Mouse (Mus musculus): ENCODE data around the gene Agbl3. TPM values are rescaled to one million over a fixed set of nuclear protein-coding genes. Genes with fewer than 3 reads are reported as not detected.

Gene Agbl3
- total RNA-seq, 4 experiments from 2014 or later: 1.0 to 2.1 (median 1.7) TPM

DNA sequence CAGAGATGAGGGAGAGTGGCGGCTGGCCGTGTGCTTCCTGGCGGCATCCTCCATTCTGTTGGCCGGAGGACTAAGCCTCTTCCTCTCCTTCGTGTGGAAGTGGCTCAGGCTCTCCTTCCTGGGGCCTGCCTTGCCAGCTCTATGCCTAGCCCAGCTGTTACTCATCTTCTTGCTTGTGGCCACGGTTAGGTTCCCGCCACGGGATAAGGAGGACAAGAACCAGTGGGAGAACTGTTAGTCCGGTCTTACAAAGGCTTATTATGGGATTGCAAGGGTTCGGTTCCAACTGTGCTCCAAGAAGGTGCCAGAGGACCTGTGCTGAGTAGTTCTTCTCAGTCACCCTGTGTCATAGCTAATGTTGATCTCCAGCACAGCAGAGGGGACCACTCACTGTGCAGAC, 92.6 kb downstream of the Agbl3 start:
- no peak for DNase-seq (ENCODE audit: low spot score in 2 of 2)

DNA sequence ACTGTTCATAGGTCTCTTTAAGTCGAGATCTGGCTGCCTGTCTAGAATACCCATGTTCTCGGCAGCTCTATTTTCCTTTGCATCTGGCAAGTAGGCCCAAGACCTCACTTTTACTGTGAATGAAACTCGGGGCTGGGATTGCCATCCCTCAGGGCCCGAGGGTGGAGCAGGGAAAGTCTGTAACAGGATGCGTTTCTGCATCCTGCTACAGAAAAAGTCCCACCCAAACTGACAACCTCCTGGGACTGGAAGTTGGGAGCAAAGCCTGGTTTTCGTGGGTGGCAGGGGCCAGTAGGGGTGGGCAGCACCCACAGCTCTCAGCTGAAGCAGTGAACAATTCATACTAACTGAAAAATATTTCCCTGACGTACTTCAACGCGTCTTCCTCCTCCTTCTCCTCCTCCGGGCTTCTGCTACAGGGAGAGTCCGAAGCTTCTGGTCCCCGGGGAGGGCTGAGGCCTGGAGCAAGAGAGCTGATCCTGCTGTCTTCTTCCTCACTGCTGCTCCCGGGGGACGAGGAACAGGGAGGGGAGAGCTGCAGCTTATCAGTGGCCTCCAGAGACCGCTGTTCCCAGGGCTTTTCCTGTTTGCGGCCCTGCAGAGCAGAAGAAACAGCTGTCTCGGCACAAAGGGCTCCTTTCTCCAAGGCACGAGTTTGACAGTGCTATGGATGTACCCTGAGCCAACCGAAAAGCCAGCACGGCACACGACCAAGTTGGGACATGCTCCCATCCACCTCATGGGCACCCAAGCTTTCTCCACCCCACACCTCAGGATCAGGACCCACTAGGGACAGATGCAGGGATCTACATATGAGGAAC, 94.1 kb downstream of the Agbl3 start:
- DNase-seq (ENCODE audit: low spot score in 2 of 2): peak; percentile 62 to 71

DNA sequence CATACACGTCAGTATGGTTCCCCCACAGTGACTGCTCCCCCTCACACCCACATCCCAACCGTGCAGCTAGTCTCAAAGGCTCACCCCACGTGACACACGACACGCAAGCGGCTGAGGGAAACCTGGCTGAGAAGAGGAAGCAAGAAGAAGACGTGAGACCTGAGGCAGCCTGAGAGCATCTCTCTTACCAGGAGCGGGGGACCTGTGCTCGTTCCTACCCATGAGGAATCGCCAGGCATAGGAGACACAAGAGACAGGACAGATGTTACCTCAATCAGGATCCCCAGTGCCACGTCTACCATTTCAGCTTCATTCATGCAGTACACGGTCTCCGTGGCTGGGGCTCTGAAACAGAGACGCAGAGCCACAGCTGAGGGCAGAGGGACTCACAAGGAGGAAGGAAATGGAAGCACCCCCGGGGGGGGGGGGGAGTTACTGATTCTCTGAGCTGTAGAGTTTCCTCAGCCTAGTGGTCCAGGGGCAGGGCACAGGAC, 95.1 kb downstream of the Agbl3 start:
- no peak for DNase-seq (ENCODE audit: low spot score in 2 of 2)

DNA sequence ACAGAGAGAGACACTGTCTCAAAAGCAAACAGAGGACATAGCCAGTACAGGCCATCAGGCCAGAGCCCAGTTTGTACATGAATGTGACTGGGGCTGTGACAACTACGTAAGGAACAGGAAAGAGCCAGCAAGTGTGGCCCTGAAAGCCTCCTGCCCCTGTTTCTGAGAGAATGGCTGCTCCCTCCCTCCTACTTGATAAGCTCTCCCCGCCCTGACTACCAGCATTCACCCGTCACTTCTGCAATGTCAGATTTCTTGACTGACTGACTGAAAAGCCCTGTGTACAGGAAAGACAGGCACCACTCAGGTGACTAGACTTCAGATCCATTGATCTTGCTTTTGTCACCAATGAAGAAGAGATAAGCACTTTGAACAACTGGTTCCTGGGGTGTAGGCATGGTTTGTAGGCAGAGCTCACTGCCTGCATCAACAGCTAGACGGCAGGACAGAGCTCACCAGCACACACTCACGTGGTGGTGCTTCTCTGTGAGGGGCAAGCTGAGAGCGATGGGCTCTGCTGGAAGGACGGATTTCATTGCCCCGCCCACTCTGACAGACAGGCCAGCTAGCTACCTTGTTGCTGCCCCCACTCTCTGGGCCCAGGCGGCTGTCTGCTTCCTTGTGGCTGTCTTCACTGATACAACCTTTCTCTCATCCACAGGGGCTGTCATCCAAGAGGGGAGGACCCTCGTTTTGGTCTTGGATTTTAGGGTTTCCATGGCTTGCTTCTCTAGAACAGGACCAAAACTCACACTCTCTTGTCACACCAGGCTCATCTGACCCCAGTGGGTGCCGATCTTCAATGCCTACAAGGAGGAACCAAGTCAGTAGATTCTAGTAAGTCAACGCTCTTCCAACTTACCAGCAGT, 96.0 kb downstream of the Agbl3 start:
- DNase-seq (ENCODE audit: low spot score in 2 of 2): no peak

DNA sequence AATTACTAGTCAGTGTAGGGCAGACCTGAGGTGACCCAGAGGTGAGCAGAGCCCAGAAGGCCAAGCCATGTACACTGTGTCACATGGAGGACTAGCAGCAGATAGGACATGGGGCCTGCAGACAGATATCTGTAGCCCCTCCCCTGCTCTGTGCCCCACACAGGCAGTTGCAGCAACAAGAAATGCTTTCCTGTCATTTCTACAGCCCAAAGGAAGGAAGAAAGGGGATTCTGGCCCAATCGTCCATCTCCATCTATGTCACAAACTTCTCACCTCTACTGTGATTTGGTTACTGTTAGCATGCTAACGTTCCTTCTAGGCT, 96.6 kb downstream of the Agbl3 start:
- DNase-seq (ENCODE audit: low spot score in 2 of 2): no peak

DNA sequence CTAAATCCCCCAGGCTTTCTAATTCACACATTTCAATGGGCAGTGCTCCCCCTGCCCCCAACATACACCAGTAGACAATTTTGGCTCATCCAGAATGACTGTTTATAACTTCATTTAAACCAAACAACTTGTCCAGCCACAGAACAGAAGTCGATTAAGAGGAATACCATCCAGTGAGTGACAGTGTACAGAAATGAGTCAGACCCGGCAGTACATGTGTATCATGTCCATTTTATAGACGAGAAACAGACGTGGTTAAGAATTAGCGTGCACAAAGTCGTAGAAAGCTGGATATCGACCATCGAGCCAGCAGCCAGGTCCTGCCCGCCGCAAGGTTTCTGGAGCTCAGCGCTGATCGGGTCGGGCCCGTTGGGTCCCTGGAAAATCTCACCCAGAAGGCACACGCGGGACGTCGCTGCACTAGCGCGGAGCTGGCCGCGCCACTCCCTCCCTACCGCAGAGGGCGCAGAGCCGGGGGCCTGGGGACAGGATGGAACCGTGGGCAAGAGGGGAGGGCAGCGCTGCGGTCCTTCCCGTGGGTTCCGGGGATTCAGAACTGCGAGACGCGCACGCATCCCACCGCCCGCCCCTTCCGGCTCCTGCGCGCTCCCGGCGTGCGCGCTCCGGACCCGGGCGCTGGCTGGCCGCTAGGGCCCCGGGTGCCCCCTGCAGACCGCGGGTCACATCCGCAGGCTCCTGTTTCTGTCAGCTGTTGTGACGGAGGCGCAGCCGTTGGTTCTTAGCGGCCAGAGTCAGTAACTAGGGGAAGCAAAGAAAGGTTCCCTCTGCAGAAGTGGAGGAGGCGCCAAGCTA, 97.5 kb downstream of the Agbl3 start, which contains the start of gene Cyren:
Gene Cyren (minus strand): TSS at position 552 of the 813 bp plus-strand sequence.
- peak; percentile 87 to 91 for DNase-seq (ENCODE audit: low spot score in 2 of 2)

DNA sequence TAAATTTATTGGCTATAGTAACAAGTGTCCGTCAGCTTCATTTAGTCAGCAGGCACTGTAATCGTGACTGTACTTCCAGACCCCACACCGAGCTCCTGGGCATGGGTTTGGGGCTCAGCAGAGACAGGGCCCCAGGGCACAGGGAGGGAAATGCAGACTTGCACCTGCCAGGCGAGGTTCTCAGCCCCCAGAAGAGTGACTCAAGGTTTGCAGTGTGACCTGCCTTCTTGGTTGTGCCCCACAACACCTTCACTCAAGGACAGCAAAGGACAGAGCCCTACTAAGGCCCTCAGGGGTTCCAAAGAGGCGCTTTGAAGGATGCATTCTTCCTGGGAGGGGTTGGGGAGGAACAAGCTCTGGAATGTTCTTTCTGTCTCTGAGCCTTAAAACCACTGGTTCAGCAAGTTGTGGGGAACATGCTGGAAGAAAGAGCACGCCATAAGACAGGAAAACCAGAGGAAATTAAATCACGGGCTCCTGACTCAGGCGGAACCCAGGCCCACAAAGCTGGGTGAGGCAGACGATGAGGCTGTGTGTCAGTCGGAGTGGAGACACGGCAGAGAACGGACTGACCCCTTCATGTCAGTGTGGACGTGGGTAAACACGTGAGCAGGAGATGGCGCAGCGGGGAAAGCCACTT, 99.0 kb downstream of the Agbl3 start:
- DNase-seq (ENCODE audit: low spot score in 2 of 2): no peak

DNA sequence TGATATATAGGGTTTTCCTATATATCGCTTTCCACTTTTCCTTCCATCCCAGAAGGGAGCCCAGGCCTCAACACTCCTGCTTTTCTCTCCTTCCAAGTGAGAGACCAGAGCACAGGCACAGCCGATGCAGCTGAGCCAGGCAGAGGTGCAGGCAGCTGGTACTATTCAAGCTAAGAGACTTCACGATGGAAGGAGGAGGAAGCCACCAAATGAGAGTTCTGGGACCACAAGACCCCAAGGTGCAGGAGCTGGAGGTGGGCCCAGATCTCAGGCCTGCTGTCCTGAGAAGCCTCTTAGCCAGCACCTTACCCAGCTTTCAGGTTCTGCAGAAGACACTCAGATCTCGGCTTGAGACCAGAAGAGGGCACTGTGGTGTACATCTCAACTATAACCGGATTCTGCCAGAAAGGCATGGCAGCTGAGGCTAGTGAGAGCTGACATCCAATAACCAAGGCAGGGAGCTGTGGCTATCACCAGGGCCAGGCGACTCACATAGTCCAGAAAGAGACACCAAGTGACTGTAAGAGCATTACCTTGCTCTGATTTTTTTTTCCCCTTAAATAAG, 99.8 kb downstream of the Agbl3 start:
- DNase-seq (ENCODE audit: low spot score in 2 of 2): no peak

DNA sequence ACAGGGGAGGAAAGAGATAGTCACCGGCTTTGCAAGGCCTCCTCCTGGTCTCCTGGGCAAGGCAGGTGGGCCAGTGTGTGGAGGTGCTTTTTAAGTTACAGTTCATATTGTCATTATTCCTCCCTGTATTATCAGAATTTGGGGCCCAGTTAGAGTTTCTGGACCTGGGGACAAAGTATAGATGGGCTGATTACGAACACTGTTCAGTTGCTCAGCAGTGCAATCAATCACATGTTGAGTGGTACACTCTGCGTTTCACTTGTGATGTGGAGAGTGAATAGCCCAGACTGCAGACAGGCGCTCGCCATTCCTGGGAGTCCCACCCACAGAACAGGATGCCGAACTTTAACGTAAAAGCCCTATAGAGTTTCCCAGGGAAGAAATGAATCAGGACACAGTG, 104.5 kb downstream of the Agbl3 start:
- no peak for DNase-seq (ENCODE audit: low spot score in 2 of 2)

DNA sequence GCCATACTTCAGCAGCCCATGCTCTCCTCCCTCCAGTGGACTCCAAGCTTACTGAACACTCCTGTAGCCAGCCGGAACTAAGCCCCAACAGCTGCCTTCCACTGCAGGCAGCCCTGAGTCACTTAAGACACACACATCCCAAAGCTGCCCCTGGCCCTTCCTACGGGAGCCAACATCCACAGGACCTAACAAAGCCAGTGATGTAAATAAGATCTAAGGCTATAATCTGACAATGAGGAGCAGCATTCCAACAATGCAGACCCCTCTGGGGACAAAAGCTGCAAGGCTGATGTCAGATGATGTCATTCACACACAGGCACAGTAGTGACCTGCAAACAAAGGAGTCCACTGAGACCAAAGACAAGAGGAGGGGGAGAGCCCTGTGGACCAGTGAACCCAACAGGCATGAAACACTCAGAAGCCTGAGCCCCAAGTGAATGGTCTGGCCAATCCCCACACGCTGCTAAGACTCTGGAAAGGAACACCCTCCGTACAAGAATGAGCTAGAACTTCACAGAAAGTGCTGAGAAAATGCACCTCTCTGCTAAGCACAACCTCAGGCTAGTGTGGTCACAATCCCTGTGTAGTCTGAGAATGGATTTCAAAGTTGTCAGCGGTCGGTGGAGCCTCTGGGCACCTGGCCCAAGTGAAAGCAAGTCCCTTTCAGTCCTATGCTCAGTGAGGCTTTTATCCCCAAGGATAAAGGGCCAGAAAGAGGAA, 107.1 kb downstream of the Agbl3 start:
- no peak for DNase-seq (ENCODE audit: low spot score in 2 of 2)

DNA sequence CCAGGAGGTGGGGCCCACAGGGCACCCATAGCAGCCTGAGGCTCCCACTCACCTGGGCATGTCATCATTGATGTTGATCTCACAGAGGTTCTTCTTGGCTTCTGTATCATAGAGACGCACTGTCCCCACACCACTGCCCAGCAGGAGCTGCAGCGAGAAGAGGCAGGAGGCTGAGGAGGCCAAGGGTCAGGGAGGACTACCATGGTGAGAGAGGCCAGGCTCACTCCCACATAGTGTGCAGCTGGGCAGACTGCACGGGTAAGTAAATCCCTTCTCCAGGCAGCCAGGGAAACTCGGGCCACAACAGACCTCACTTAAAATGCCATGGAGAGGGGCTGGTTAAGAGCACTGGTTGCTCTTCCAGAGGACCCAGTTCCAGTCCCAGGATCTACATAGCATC, 109.0 kb downstream of the Agbl3 start:
- DNase-seq (ENCODE audit: low spot score in 2 of 2): no peak

DNA sequence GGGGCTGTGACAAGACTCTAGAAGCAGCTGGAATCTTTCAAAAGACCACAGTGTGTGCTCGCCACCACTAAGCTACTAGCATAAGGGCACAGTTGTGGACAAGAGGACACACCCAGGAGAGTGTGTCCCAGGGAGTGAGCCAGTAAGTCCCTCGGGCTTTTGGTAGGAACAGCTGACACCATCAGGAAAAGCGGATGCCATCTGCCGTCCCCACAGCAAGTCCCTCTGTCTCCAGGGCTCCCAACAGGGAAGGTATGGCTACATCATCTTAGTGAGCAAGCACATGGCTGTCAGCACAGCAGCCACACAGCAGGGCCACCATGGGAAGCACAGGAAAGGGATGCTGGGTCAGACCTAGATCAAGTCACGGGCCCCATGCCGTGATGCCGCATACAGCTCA, 115.3 kb downstream of the Agbl3 start:
- DNase-seq (ENCODE audit: low spot score in 2 of 2): no peak

DNA sequence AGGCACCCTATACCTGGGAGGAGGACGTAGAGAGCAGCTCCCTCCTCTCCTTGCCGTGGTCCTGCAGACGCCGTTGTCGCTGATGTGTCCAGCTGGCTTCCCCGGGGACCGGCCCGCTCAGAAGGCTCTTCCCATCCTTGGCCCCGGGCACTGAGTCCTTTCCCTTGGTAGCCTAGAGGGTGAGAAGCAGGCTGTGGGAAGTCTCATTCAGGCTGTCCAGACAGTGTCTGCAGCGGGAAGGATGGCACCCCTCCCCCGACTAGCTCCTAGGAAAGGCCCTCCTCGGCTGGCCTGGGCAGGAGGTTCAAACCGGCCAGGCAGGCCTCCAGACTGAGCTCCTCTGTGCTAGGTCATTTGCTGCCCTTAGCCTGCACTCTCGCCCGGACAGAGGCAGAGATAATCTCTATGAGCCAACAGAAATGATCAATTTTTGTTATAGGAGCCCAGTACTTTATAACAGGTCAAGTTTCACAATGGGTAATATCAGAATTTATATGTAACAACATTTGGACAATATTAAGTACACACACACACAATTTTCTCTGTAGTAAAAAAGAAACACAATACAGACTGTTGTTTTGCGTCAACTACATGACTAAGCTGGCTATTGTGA, 116.0 kb downstream of the Agbl3 start:
- no peak for DNase-seq (ENCODE audit: low spot score in 2 of 2)

DNA sequence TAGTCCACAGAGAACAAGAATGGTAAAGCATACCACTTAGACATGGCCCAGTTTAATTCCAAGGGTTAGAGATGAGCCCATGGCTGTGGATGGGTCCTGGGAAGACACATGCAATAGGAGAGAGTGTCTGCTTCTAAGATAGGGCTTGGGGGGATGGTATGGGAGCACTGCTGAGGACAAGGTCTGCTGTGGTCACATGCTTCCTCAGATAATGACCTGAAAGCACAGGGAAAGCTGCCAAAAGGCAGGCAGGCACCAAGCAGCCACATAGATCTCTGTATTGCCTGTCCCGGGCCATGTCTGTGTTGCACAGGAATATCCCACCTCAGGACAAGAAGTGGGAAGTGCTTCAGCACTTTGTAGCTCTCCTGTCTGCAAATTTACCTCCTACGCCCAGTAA, 118.9 kb downstream of the Agbl3 start:
- DNase-seq (ENCODE audit: low spot score in 2 of 2): no peak

DNA sequence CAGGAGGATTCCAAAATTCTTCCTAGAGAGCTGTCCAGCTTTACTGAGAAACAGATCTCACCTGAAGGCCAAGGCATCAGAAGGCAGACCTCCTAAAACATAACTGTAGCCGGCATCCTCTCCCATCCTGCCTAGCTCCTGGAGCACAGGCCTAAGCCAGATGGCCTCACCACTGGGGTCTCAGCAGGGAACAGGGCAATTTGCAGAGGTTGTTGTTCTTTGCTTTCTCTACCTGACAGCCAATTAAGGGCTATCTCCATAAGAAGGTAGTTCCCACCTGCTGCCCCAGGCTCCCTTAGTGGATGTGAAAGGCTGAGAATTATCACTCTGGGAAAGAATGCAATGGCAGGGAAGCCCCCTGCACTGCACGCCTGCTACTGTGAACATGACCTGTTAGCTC, 120.8 kb downstream of the Agbl3 start:
- no peak for DNase-seq (ENCODE audit: low spot score in 2 of 2)

DNA sequence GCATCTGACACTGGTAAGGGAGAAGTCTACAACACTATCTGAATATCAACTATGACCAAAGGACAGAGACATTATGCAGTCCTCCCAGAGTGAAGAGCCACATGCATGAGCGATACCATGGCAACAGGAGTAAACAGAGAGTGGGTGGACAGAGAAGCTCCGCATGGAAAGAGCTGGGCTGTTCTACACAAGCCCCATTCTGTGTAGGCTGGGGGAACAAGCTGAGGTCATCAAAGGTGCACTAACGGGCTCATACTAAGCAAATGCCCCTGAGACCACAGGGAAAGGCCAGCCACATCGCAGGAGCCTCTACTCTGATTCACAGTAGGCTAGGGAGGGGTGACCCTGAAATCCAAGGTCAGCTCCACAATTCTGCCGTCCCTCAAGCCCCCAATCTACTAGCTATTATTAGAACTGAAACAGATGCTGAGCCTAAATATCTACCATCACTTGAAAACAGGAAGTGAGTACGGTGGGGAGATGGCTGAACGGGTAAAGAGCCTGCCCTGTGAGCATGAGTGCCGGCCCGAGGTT, 121.7 kb downstream of the Agbl3 start:
- no peak for DNase-seq (ENCODE audit: low spot score in 2 of 2)

DNA sequence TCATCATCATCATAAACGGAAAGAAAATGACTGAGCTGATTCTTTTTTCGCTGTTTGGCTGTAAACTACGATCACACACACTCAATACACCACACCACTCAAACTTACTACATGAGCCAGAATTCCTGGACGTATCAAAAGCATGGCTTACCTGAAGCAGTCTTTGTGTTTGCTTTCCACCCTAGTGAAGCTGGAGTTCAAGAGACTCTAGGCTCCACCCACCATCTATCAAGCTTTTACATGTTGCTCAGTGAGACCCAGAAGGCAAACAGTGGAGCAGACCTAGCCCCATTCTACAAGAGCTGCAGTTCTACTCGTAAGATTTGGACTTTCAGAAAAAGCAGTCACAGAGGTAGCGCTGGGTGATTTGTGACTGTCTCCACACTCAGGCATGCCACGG, 122.3 kb downstream of the Agbl3 start:
- DNase-seq (ENCODE audit: low spot score in 2 of 2): no peak

DNA sequence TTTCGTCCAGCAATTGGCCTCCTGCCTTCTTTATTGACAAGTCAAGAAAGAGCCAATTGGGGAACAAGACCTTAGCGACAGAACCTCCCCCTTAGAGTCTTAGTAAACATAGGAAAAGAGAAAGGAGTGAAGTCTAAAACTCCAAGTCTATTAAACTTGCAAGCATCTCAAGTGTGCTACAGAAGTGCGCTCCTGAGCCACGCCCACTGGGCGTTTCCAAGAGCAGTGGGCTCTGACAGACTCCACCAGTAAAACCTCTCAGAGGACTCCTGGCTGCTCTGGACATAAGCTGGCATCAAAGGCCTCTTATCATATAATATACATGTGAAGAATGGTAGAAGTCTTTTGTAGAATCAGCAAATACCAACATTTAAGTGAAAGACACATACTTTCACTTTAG, 123.2 kb downstream of the Agbl3 start:
- DNase-seq (ENCODE audit: low spot score in 2 of 2): no peak

DNA sequence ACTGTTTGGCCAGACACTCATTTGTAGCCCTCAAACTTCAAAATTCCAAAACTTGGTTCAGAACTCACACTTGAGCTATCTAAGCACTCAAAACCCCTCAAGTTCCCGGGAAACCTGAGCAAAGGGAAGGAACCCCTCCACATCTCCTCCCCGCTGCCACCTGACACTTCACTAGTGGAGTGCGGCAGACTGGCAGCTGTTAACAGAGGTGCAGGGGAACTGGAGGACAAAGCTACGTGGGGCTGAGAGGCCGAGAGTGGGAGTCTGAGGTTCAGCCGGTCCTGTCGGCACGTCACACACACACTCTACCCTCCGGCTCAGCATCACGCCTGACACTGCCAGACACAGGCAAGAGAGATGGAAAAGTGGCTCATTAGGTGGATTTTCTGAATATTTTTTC, 123.6 kb downstream of the Agbl3 start:
- no peak for DNase-seq (ENCODE audit: low spot score in 2 of 2)
